In the genomic region with DNA sequence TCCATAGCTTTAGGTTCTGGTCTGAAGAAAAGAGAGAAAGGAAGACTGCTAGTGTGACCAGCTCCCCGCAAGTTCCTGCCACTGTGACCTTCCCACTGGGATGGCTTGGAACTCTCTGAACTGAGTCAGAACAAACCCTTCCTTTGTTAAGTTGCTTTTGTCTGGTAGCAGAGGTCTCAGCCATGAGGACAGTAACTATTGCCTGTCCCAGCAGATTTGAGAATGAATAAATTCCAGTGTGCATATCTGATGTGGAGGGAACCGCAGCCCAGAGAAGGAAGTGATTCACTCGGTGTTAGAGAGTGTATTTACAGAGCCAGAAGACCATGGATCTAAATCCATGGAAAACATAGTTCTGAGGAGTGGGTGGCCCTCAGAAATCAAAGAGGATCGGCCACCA, we compare ENCODE assay signal across 27 mouse cellular contexts.
"Had no signal": no experiment of that assay in that cellular context is flagged by ENCODE, and none has a peak within 500 bp of the region (broad histone marks: within the 10 kb centered on the region; RNA-seq: fewer than 3 reads in every experiment).

No protein-coding gene starts in this region.

- H3K4me3 ChIP-seq: heart, adult 2 months; heart, embryonic 13.5 days; heart, embryonic 15.5 days; hindbrain, embryonic 13.5 days; hindbrain, embryonic 15.5 days; kidney, embryonic 15.5 days; limb, embryonic 10.5 days; limb, embryonic 12.5 days; liver, embryonic 13.5 days; liver, embryonic 15.5 days had no signal

- ATAC-seq: inflammation-experienced regulatory T-cells, adult 6 months had no signal

- H3K9me3 ChIP-seq: heart, embryonic 13.5 days; heart, embryonic 15.5 days; hindbrain, embryonic 13.5 days; hindbrain, embryonic 15.5 days; kidney, embryonic 15.5 days; limb, embryonic 10.5 days; limb, embryonic 12.5 days; liver, embryonic 13.5 days; liver, embryonic 15.5 days had no signal

- H3K27me3 ChIP-seq: heart, embryonic 13.5 days; heart, embryonic 15.5 days; hindbrain, embryonic 13.5 days; hindbrain, embryonic 15.5 days; kidney, embryonic 15.5 days; limb, embryonic 12.5 days; liver, embryonic 13.5 days; liver, embryonic 15.5 days had no signal

- H3K4me1 ChIP-seq: heart, embryonic 15.5 days; hindbrain, embryonic 15.5 days; liver, embryonic 13.5 days; liver, embryonic 15.5 days had no signal

- H3K9ac ChIP-seq: heart, embryonic 13.5 days; heart, embryonic 15.5 days; hindbrain, embryonic 13.5 days; hindbrain, embryonic 15.5 days; kidney, embryonic 15.5 days; limb, embryonic 12.5 days; liver, embryonic 13.5 days; liver, embryonic 15.5 days had no signal

- H3K4me2 ChIP-seq: heart, embryonic 11.5 days; heart, embryonic 13.5 days; heart, embryonic 15.5 days; hindbrain, embryonic 13.5 days; hindbrain, embryonic 15.5 days; kidney, embryonic 15.5 days; limb, embryonic 12.5 days; liver, embryonic 11.5 days; liver, embryonic 13.5 days; liver, embryonic 15.5 days had no signal

- H3K27ac ChIP-seq: heart, adult 2 months; heart, embryonic 13.5 days; heart, embryonic 15.5 days; hindbrain, embryonic 13.5 days; hindbrain, embryonic 15.5 days; kidney, embryonic 15.5 days; kidney, postnatal 0 days; limb, embryonic 10.5 days; limb, embryonic 12.5 days; liver, embryonic 13.5 days; liver, embryonic 15.5 days had no signal

- H3K36me3 ChIP-seq: heart, embryonic 13.5 days; heart, embryonic 15.5 days; hindbrain, embryonic 13.5 days; hindbrain, embryonic 15.5 days; kidney, embryonic 15.5 days; limb, embryonic 10.5 days; limb, embryonic 12.5 days; liver, embryonic 13.5 days; liver, embryonic 15.5 days had no signal

- DNase-seq: gastrocnemius, postnatal 14 days; gastrocnemius, postnatal 36 days; heart, adult 11 months; heart, adult 2 months; heart, postnatal 14 days; heart, postnatal 36 days; kidney, adult 11 months; kidney, adult 2 months; kidney, adult 9 months; kidney, postnatal 14 days; kidney, postnatal 36 days; layer of hippocampus, adult 9-11 months; layer of hippocampus, postnatal 36 days; liver; liver, embryonic 13.5 days had no signal
